Mouse (Mus musculus): ENCODE results near the gene Olfr220. TPM values are rescaled to one million over a fixed set of nuclear protein-coding genes. Genes with fewer than 3 reads are reported as not detected.

Olfr220 gene
- not detected in 2 replicates for polyA plus RNA-seq (2016; fragmentation: Nextera tagmentation; extraction: Ambion mirVana)

GRCm38 (mm10) chr1:174441782-174442181 is at the start of gene Olfr220:
Gene Olfr220 (plus strand): TSS chr1:174442082.
- no peak for ATAC-seq (ENCODE audit: low FRiP score)
- 83% methylated on average over 1 of the region's 1 CpGs for WGBS
- Histone ChIP-seq H3K36me3 (no peaks in the 10 kb centered on the region), H3K27me3 (no peaks in the 10 kb centered on the region), H3K9ac (no peak within 1 kb of the TSS), H3K9me3 (replicated peaks) (no peaks in the 10 kb centered on the region), H3K4me3 (no peak within 1 kb of the TSS), H3K27ac (no peak within 1 kb of the TSS), H3K4me2 (replicated peaks) (no peak within 1 kb of the TSS), H3K4me1 (no peaks in the 10 kb centered on the region)

- Histone ChIP-seq H3K9ac (no peak overlapping the region), H3K27ac (no peak overlapping the region), H3K36me3 (no peaks in the 10 kb centered on the region), H3K4me2 (replicated peaks) (no peak overlapping the region), H3K4me3 (no peak overlapping the region), H3K27me3 (no peaks in the 10 kb centered on the region), H3K9me3 (replicated peaks) (no peaks in the 10 kb centered on the region), H3K4me1 (no peaks in the 10 kb centered on the region)
- ATAC-seq (ENCODE audit: low FRiP score): no peak
- WGBS: 85% methylated on average over 4 of the region's 4 CpGs
Observed at GRCm38 (mm10) chr1:174422959-174423358, 18.9 kb upstream of the Olfr220 start.

GRCm38 (mm10) chr1:174423764-174424163 is 18.1 kb upstream of the Olfr220 start, which contains the start of gene Olfr414:
Gene Olfr414 (plus strand): TSS chr1:174424064.
- no peak within 1 kb of the TSS for H3K27ac ChIP-seq
- no peak within 1 kb of the TSS for H3K4me3 ChIP-seq
- 82% methylated on average over 1 of the region's 1 CpGs for WGBS
- H3K27me3 ChIP-seq: no peaks in the 10 kb centered on the region
- H3K9me3 ChIP-seq (replicated peaks): no peaks in the 10 kb centered on the region
- H3K9ac ChIP-seq: no peak within 1 kb of the TSS
- H3K4me1 ChIP-seq: no peaks in the 10 kb centered on the region
- ATAC-seq (ENCODE audit: low FRiP score): no peak
- no peaks in the 10 kb centered on the region for H3K36me3 ChIP-seq
- no peak within 1 kb of the TSS for H3K4me2 ChIP-seq (replicated peaks)

- 60% methylated on average over 3 of the region's 3 CpGs for WGBS
Observed at GRCm38 (mm10) chr1:174426180-174426986, 15.5 kb upstream of the Olfr220 start.

GRCm38 (mm10) chr1:174427402-174427801 is 14.5 kb upstream of the Olfr220 start:
- ATAC-seq (ENCODE audit: low FRiP score): no peak
- H3K9me3 ChIP-seq (replicated peaks): no peaks in the 10 kb centered on the region
- H3K4me1 ChIP-seq: no peaks in the 10 kb centered on the region
- H3K27ac ChIP-seq: no peak overlapping the region
- H3K4me2 ChIP-seq (replicated peaks): no peak overlapping the region
- no peaks in the 10 kb centered on the region for H3K27me3 ChIP-seq
- H3K36me3 ChIP-seq: no peaks in the 10 kb centered on the region
- WGBS: 87% methylated on average over 1 of the region's 1 CpGs
- no peak overlapping the region for H3K4me3 ChIP-seq
- no peak overlapping the region for H3K9ac ChIP-seq

More at GRCm38 (mm10) chr1:174426180-174426986, 15.5 kb upstream of the Olfr220 start:
- Histone ChIP-seq H3K27me3 (no peaks in the 10 kb centered on the region), H3K36me3 (no peaks in the 10 kb centered on the region), H3K9me3 (replicated peaks) (no peaks in the 10 kb centered on the region), H3K4me2 (replicated peaks) (no peak overlapping the region), H3K4me3 (no peak overlapping the region), H3K4me1 (no peaks in the 10 kb centered on the region), H3K9ac (no peak overlapping the region), H3K27ac (no peak overlapping the region)
- no peak for ATAC-seq (ENCODE audit: low FRiP score)

GRCm38 (mm10) chr1:174428407-174428806 is 13.5 kb upstream of the Olfr220 start:
- no peak for ATAC-seq (ENCODE audit: low FRiP score)
- H3K4me1 ChIP-seq: no peaks in the 10 kb centered on the region
- no peaks in the 10 kb centered on the region for H3K9me3 ChIP-seq (replicated peaks)
- H3K9ac ChIP-seq: no peak overlapping the region
- H3K36me3 ChIP-seq: no peaks in the 10 kb centered on the region
- WGBS: 96% methylated on average over 2 of the region's 2 CpGs
- H3K4me2 ChIP-seq (replicated peaks): no peak overlapping the region
- H3K27me3 ChIP-seq: no peaks in the 10 kb centered on the region
- H3K27ac ChIP-seq: no peak overlapping the region
- no peak overlapping the region for H3K4me3 ChIP-seq

GRCm38 (mm10) chr1:174434121-174434520 is 7.8 kb upstream of the Olfr220 start:
- H3K36me3 ChIP-seq: no peaks in the 10 kb centered on the region
- no peaks in the 10 kb centered on the region for H3K27me3 ChIP-seq
- H3K4me2 ChIP-seq (replicated peaks): no peak overlapping the region
- no peak overlapping the region for H3K9ac ChIP-seq
- ATAC-seq (ENCODE audit: low FRiP score): no peak
- no peaks in the 10 kb centered on the region for H3K9me3 ChIP-seq (replicated peaks)
- no peak overlapping the region for H3K4me3 ChIP-seq
- H3K27ac ChIP-seq: no peak overlapping the region
- H3K4me1 ChIP-seq: no peaks in the 10 kb centered on the region
- 56% methylated on average over 1 of the region's 1 CpGs for whole genome bisulfite sequencing

- H3K27me3 ChIP-seq: no peaks in the 10 kb centered on the region
- H3K4me2 ChIP-seq (replicated peaks): no peak overlapping the region
- ATAC-seq (ENCODE audit: low FRiP score): no peak
- WGBS: 84% methylated on average over 2 of the region's 2 CpGs
- H3K9ac ChIP-seq: no peak overlapping the region
- H3K27ac ChIP-seq: no peak overlapping the region
- no peaks in the 10 kb centered on the region for H3K9me3 ChIP-seq (replicated peaks)
- no peaks in the 10 kb centered on the region for H3K4me1 ChIP-seq
- H3K36me3 ChIP-seq: no peaks in the 10 kb centered on the region
- H3K4me3 ChIP-seq: no peak overlapping the region
Observed at GRCm38 (mm10) chr1:174455100-174455499, 13.2 kb downstream of the Olfr220 start.

- 87% methylated on average over 3 of the region's 3 CpGs for WGBS
- Histone ChIP-seq H3K9me3 (replicated peaks) (no peaks in the 10 kb centered on the region), H3K4me1 (no peaks in the 10 kb centered on the region), H3K27me3 (0 out of 2 replicates have a peak, but pooled peaks cover 4% of the 10 kb centered on the region), H3K4me3 (no peak overlapping the region), H3K36me3 (no peaks in the 10 kb centered on the region), H3K9ac (no peak overlapping the region), H3K4me2 (replicated peaks) (no peak overlapping the region), H3K27ac (no peak overlapping the region)
- ATAC-seq (ENCODE audit: low FRiP score): no peak
Observed at GRCm38 (mm10) chr1:174465385-174465784, 23.5 kb downstream of the Olfr220 start.

- no peaks in the 10 kb centered on the region for H3K4me1 ChIP-seq
- H3K36me3 ChIP-seq: no peaks in the 10 kb centered on the region
- 41% methylated on average over 2 of the region's 2 CpGs for WGBS
- no peaks in the 10 kb centered on the region for H3K9me3 ChIP-seq (replicated peaks)
- no peak overlapping the region for H3K27ac ChIP-seq
- no peak overlapping the region for H3K9ac ChIP-seq
- ATAC-seq (ENCODE audit: low FRiP score): no peak
- H3K27me3 ChIP-seq: 0 out of 2 replicates have a peak, but pooled peaks cover 4% of the 10 kb centered on the region
- H3K4me3 ChIP-seq: no peak overlapping the region
- H3K4me2 ChIP-seq (replicated peaks): no peak overlapping the region
Observed at GRCm38 (mm10) chr1:174466240-174466639, 24.4 kb downstream of the Olfr220 start.

GRCm38 (mm10) chr1:174469736-174470135 is 27.9 kb downstream of the Olfr220 start:
- Histone ChIP-seq H3K9me3 (replicated peaks) (no peaks in the 10 kb centered on the region), H3K4me3 (no peak overlapping the region), H3K4me1 (no peaks in the 10 kb centered on the region), H3K4me2 (replicated peaks) (no peak overlapping the region), H3K36me3 (no peaks in the 10 kb centered on the region), H3K9ac (no peak overlapping the region), H3K27ac (no peak overlapping the region), H3K27me3 (0 out of 2 replicates have a peak, but pooled peaks cover 4% of the 10 kb centered on the region)
- 9% methylated on average over 6 of the region's 6 CpGs for WGBS
- ATAC-seq (ENCODE audit: low FRiP score): peak; percentile 70

- no peak overlapping the region for H3K4me3 ChIP-seq
- no peaks in the 10 kb centered on the region for H3K9me3 ChIP-seq (replicated peaks)
- no peak overlapping the region for H3K27ac ChIP-seq
- no peaks in the 10 kb centered on the region for H3K4me1 ChIP-seq
- H3K4me2 ChIP-seq (replicated peaks): no peak overlapping the region
- ATAC-seq (ENCODE audit: low FRiP score): no peak
- no peak overlapping the region for H3K9ac ChIP-seq
- no peaks in the 10 kb centered on the region for H3K27me3 ChIP-seq
- 94% methylated on average over 6 of the region's 6 CpGs for WGBS
- no peaks in the 10 kb centered on the region for H3K36me3 ChIP-seq
Observed at GRCm38 (mm10) chr1:174482567-174482966, 40.7 kb downstream of the Olfr220 start.

- Histone ChIP-seq H3K27me3 (no peaks in the 10 kb centered on the region), H3K9me3 (replicated peaks) (no peaks in the 10 kb centered on the region), H3K4me2 (replicated peaks) (no peak overlapping the region), H3K4me1 (peaks cover 20% of the 10 kb centered on the region), H3K4me3 (no peak overlapping the region), H3K9ac (no peak overlapping the region), H3K27ac (peak overlapping the region; percentile 40; the same call in 1 of the 2 replicates), H3K36me3 (no peaks in the 10 kb centered on the region)
- WGBS: 13% methylated on average over 4 of the region's 4 CpGs
- no peak for ATAC-seq (ENCODE audit: low FRiP score)
Observed at GRCm38 (mm10) chr1:174500064-174500463, 58.2 kb downstream of the Olfr220 start.

All from hindbrain, embryonic 12.5 days (tissue).